Mouse (Mus musculus) G1E (cell line): ENCODE measurements at regions not wholly inside any gene's neighbourhood (a gene's known extent, or its start where the extent isn't known, plus 50 kb on each side); places are given as distances from the start of the nearest gene placed in this dataset.

Experiments used
- CTCF ChIP-seq: IDR thresholded peaks from 2 replicates; pipeline ENCODE4 v1.5.1; 2012; ENCODE audit warnings: low read depth, low read length, inconsistent platforms, mixed read lengths
- GATA1 ChIP-seq: IDR thresholded peaks from 2 replicates; pipeline ENCODE4 v1.6.1; 2012; ENCODE audit warnings: borderline replicate concordance, low read length, inconsistent platforms, mixed read lengths
- POLR2AphosphoS5 ChIP-seq: IDR thresholded peaks from 2 replicates; pipeline ENCODE4 v1.6.1; 2012; ENCODE audit warnings: low read depth, low read length, inconsistent platforms; ENCODE audit not compliant: insufficient replicate concordance
- TAL1 ChIP-seq: conservative IDR thresholded peaks from 2 replicates; pipeline ENCODE4 v1.6.1; 2012; ENCODE audit warnings: low read depth, low read length, inconsistent platforms, mixed read lengths

GRCm38 (mm10) chr8:126681948-126682651, 88.3 kb upstream of the Irf2bp2 start:
- no peak for TF ChIP-seq CTCF
- no peak for TF ChIP-seq GATA1
- TF ChIP-seq POLR2AphosphoS5 = no peak
- no peak for TF ChIP-seq TAL1
